Mouse (Mus musculus): Measurements from ENCODE around the gene Caprin1. TPM values are rescaled to one million over a fixed set of nuclear protein-coding genes. Genes with fewer than 3 reads are reported as not detected.

Caprin1 gene
- polyA plus RNA-seq, 1 experiment = 81.6 TPM

DNA sequence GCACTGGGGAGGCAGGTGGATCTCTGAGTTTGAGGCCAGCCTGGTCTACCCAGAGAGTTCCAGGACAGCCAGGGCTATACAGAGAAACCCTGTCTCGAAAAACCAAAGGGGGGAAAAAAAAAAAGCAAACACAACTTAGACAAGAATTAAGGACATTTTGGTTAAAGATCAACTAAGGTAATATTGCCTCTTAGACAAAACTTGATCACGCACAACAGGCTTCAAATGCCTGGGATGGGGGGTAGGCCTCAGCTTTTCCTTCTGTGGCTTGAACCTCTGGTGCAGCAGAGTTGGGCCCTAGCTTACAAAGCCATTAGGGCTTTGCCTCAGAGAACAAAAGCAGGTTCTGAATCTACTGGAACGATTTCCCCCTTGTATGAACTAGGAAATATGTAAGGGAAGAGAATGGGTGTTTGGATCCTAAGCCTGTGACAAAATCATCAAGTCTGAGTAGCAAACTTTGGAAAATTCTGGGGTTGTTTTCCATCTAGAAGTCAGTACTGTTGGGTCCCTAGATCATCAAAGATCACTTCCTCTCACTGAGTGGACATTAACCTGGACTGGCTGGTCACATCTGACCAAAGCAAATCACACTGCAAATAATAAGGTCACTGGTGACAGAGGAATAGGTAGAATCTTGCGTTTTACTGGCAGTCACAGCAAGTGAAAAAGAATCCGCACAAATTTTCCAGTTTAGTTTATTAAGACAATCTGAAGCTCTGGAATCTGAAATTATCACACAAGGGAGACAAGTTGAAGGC is 6.5 kb upstream of the Caprin1 start:
- Histone ChIP-seq H3K4me1 (ENCODE audit: control insufficient read depth, insufficient read depth, low read length) (no peaks in the 10 kb centered on the region), H3K4me3 (replicated peaks; ENCODE audit: extremely low read depth, low read depth, low read length) (no peak overlapping the region)
- WGBS = 76% methylated on average over 5 of the region's 5 CpGs
- DNase-seq = no peak
- TF ChIP-seq POLR2A (IDR thresholded peaks at IDR 0.05; ENCODE audit: borderline replicate concordance, extremely low read depth, low read depth, low read length) (no peak), CTCF (IDR thresholded peaks at IDR 0.05; ENCODE audit: insufficient read depth, low read length) (no peak)

DNA sequence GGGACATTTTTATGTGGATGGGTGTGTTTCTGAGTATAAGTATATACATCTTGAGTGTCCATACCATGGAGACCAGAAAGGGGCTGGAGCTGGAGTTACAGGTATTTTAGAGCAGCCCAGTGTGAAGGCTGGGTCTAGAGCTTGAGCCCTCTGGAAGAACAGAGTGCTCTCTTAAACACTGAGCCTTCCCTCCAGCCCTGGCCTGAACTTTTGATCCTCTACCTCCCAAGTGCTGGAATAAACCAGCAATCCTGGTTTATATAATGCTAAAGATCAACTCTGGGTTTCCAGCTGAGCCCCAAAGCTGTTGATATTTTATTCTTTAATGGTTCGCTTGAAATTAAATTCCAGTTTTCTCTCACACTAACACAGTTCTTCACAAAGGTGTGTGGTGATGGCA is 5.0 kb upstream of the Caprin1 start:
- no peak for DNase-seq
- Histone ChIP-seq H3K4me3 (replicated peaks; ENCODE audit: extremely low read depth, low read depth, low read length) (no peak overlapping the region), H3K4me1 (ENCODE audit: control insufficient read depth, insufficient read depth, low read length) (no peaks in the 10 kb centered on the region)
- TF ChIP-seq POLR2A (IDR thresholded peaks at IDR 0.05; ENCODE audit: borderline replicate concordance, extremely low read depth, low read depth, low read length) (no peak), CTCF (IDR thresholded peaks at IDR 0.05; ENCODE audit: insufficient read depth, low read length) (no peak)
- 97% methylated on average over 1 of the region's 1 CpGs for WGBS

DNA sequence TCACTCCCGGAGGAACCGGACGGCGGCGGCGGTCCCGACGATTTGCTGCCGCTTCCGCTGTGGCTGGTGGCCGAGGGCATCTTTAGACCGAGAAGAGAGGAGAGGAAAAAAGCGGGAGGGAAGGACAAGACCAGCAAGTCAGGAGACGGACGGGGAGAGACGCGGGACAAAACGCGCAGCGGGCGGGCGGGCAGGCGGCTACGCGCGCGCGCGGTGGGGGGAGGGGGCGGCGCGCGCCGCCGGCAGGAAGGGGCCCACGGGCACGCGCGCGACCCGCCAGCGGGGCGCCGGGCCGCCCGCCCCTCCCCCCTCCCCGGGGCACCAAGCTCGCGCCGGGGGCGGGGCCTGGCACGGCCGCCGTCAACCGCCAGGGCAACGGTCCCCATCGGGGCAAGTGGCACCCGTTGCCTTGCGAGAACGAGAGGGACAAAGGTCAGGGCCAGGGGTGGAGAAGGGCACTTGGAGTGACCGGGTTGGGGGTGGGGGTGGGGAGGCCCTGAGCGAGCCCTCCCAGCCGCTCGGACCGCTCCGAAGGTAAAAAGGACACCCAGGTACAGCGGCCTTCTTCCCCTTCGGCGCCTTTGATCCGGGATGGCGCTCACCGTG is 485 bp downstream of the Caprin1 start:
- TF ChIP-seq POLR2A (IDR thresholded peaks at IDR 0.05; ENCODE audit: borderline replicate concordance, extremely low read depth, low read depth, low read length) (peak; percentile 18; the same call in 1 of the 2 replicates), CTCF (IDR thresholded peaks at IDR 0.05; ENCODE audit: insufficient read depth, low read length) (no peak)
- no peak for DNase-seq
- Histone ChIP-seq H3K4me1 (ENCODE audit: control insufficient read depth, insufficient read depth, low read length) (no peaks in the 10 kb centered on the region), H3K4me3 (replicated peaks; ENCODE audit: extremely low read depth, low read depth, low read length) (peak overlapping the region; percentile 98)
- 1% methylated on average over 61 of the region's 72 CpGs for WGBS

DNA sequence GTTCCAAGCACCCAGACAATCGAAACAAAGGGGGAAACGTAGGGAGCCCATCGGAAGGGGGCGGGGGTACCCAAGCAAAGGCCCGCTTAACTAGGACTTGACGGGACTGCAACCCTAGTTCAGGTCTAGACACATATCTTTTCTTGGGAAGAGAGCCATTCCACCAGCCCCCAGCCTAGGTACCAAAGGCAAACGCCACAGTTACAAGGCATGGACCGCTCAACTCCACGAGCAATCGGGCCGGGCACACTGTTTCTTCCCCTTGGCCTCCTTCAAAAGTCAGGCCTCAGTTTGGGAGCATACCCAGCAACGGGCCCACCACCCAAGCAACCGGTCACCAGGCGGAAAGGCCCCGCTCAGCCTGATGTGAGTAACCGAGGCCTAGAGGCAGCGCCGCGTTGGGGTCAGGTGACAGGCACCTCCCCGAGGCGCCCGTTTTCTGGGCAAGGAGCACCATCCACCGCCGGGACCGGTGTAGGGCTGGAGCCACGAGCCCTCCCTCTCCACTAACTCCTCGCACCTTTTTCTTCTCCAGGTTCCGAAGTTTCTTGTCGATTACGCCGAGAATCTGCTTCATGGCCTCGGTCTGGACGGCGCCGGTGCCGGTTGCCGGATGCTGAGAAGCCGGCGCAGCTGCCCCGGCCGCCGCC is 1.1 kb downstream of the Caprin1 start:
- peak; percentile 73 for DNase-seq
- H3K4me1 ChIP-seq (ENCODE audit: control insufficient read depth, insufficient read depth, low read length) = no peaks in the 10 kb centered on the region
- TF ChIP-seq POLR2A (IDR thresholded peaks at IDR 0.05; ENCODE audit: borderline replicate concordance, extremely low read depth, low read depth, low read length) = no peak
- TF ChIP-seq CTCF (IDR thresholded peaks at IDR 0.05; ENCODE audit: insufficient read depth, low read length) = no peak
- WGBS = under 1% methylated on average over 42 of the region's 42 CpGs
- H3K4me3 ChIP-seq (replicated peaks; ENCODE audit: extremely low read depth, low read depth, low read length) = peak overlapping the region; percentile 98

DNA sequence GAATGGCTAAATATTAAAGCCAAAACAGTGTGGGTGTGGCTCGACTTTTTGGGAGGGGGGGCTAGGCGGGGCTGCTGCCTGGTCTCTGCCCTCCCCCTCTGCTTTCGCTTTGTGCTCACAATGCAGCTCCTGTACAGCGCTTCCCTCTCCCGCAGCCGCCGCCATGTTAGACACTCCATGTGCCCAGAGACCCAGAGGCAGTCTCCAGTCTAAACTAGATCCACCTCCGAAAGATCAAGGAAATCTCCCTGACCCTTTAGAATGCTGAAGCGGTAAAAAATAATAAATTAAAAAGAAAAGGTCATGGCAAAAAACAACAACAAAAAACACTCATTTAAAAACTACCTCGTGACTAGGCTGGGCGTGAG is 1.6 kb downstream of the Caprin1 start:
- TF ChIP-seq CTCF (IDR thresholded peaks at IDR 0.05; ENCODE audit: insufficient read depth, low read length) (no peak), POLR2A (IDR thresholded peaks at IDR 0.05; ENCODE audit: borderline replicate concordance, extremely low read depth, low read depth, low read length) (peak; percentile 37; the same call in 1 of the 2 replicates)
- WGBS = under 1% methylated on average over 11 of the region's 11 CpGs
- peak; percentile 60 for DNase-seq
- Histone ChIP-seq H3K4me3 (replicated peaks; ENCODE audit: extremely low read depth, low read depth, low read length) (peak overlapping the region; percentile 98), H3K4me1 (ENCODE audit: control insufficient read depth, insufficient read depth, low read length) (no peaks in the 10 kb centered on the region; the same call in 1 of the 2 replicates)

DNA sequence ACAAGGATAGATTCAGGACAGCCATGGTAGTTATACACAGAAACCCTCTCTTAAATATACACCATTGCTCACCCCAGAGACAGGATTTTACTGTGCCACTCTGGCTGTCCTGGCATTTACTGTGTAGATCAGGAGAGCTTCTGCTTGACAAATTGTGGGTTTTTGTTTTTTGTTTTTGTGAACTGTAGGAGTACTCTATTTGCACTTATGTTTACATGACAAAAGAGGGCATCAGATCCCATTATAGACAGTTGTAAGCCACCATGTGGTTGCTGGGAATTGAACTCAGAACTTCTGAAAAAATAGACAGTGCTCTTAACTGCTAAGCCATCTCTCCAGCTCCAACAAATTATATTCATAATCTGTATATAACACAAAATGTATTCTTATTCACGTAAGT is 5.4 kb downstream of the Caprin1 start:
- DNase-seq = no peak
- no peaks in the 10 kb centered on the region; the same call in 1 of the 2 replicates for H3K4me1 ChIP-seq (ENCODE audit: control insufficient read depth, insufficient read depth, low read length)
- 91% methylated on average over 1 of the region's 1 CpGs for WGBS
- no peak overlapping the region for H3K4me3 ChIP-seq (replicated peaks; ENCODE audit: extremely low read depth, low read depth, low read length)
- TF ChIP-seq POLR2A (IDR thresholded peaks at IDR 0.05; ENCODE audit: borderline replicate concordance, extremely low read depth, low read depth, low read length) = no peak
- TF ChIP-seq CTCF (IDR thresholded peaks at IDR 0.05; ENCODE audit: insufficient read depth, low read length) = no peak

DNA sequence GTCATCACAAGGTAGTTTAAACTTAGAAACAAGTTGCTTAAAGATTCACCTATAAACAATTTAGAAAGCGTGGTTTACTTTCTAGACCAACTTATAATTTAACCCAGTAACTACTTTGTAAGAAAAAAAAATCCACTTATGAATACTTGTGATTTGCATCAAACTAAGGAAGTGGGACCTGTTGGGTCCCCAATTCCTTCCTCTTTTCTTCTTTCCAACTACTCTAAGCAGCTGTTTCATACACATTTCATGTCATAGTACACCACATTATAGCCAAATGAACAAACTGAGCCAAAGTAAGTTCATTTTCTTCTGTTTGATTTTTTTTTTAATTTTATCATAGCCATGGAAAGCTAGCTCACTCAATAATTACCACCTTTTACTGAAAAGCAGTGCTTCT is 11.7 kb downstream of the Caprin1 start:
- Histone ChIP-seq H3K4me3 (replicated peaks; ENCODE audit: extremely low read depth, low read depth, low read length) (no peak overlapping the region), H3K4me1 (ENCODE audit: control insufficient read depth, insufficient read depth, low read length) (no peaks in the 10 kb centered on the region; the same call in 1 of the 2 replicates)
- DNase-seq = no peak
- TF ChIP-seq POLR2A (IDR thresholded peaks at IDR 0.05; ENCODE audit: borderline replicate concordance, extremely low read depth, low read depth, low read length) (no peak), CTCF (IDR thresholded peaks at IDR 0.05; ENCODE audit: insufficient read depth, low read length) (no peak)
- 80% methylated on average over 1 of the region's 1 CpGs for WGBS

DNA sequence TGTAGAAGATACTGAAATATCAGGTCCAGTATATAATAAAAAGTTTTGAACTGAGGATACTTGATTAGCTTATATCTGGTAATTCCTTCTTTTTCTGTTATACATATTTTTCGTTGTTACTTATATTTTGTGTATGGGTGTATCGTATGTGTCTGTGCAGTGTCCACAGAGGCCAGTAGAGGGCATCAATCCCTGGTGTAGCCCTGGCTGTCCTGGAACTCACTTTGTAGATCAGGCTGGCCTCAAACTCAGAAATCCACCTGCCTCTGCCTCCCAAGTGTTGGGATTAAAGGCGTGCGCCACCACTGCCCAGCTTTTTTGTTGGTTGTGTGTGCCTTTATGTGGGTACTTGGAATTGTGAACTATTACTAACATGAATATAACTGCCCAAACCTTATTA is 12.8 kb downstream of the Caprin1 start:
- Histone ChIP-seq H3K4me3 (replicated peaks; ENCODE audit: extremely low read depth, low read depth, low read length) (no peak overlapping the region), H3K4me1 (ENCODE audit: control insufficient read depth, insufficient read depth, low read length) (no peaks in the 10 kb centered on the region; the same call in 1 of the 2 replicates)
- WGBS = 86% methylated on average over 4 of the region's 4 CpGs
- TF ChIP-seq POLR2A (IDR thresholded peaks at IDR 0.05; ENCODE audit: borderline replicate concordance, extremely low read depth, low read depth, low read length) (no peak), CTCF (IDR thresholded peaks at IDR 0.05; ENCODE audit: insufficient read depth, low read length) (peak; percentile 51)
- DNase-seq = peak; percentile 11

DNA sequence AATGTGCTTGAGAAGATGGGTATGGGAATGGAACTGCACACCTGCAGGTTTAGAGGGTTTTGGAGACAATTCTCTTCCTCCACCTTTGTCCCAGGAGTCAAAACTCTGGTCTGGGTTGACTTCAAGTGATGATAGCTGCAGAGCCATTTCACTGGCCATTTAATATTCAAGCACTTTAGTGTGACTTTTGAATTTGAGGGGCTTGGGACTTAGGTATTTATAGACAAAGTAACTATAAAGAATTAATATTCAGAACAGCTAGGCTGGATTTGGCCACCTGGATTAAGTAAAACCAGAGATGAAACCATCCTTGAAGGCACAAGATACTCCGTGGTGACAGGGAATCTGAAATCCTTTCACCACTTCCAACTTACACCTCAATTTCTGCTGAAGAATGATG is 35.0 kb downstream of the Caprin1 start:
- 63% methylated on average over 1 of the region's 1 CpGs for WGBS
- Histone ChIP-seq H3K4me1 (ENCODE audit: control insufficient read depth, insufficient read depth, low read length) (peaks cover 4% of the 10 kb centered on the region), H3K4me3 (replicated peaks; ENCODE audit: extremely low read depth, low read depth, low read length) (no peak overlapping the region)
- DNase-seq = no peak
- no peak for TF ChIP-seq CTCF (IDR thresholded peaks at IDR 0.05; ENCODE audit: insufficient read depth, low read length)
- TF ChIP-seq POLR2A (IDR thresholded peaks at IDR 0.05; ENCODE audit: borderline replicate concordance, extremely low read depth, low read depth, low read length) = no peak

All from lung, adult 2 months (tissue).